27 mouse cellular contexts compared by ENCODE assay signal in genomic region chr8:34303815-34304214, GRCm38 (mm10).
"Had no signal": no experiment of that assay in that cellular context is flagged by ENCODE, and none has a peak within 500 bp of the region (broad histone marks: within the 10 kb centered on the region; RNA-seq: fewer than 3 reads in every experiment).

No protein-coding gene starts in this region.

- H3K4me2 ChIP-seq: heart, embryonic 12.5 days; hindbrain, embryonic 12.5 days; hindbrain, embryonic 14.5 days; intestine, embryonic 15.5 days; limb, embryonic 12.5 days; liver, embryonic 11.5 days; liver, embryonic 13.5 days; liver, embryonic 15.5 days had no signal

- H3K27ac ChIP-seq: gastrocnemius, adult 2 months; heart, embryonic 10.5 days; hindbrain, embryonic 10.5 days; hindbrain, embryonic 12.5 days; hindbrain, embryonic 14.5 days; intestine, embryonic 15.5 days; layer of hippocampus, adult 2 months; left cerebral cortex, adult 2 months; limb, embryonic 10.5 days; limb, embryonic 12.5 days; liver, embryonic 13.5 days; liver, embryonic 15.5 days had no signal

- H3K36me3 ChIP-seq: heart, embryonic 10.5 days; heart, embryonic 12.5 days; hindbrain, embryonic 10.5 days; hindbrain, embryonic 12.5 days; intestine, embryonic 15.5 days; limb, embryonic 10.5 days; limb, embryonic 12.5 days; liver, embryonic 13.5 days; liver, embryonic 15.5 days had no signal

- ATAC-seq: hindbrain, embryonic 16.5 days; inflammation-experienced regulatory T-cells, adult 6 months; intestine, embryonic 15.5 days; intestine, postnatal 0 days had no signal

- H3K9me3 ChIP-seq: heart, embryonic 10.5 days; heart, embryonic 12.5 days; hindbrain, embryonic 10.5 days; hindbrain, embryonic 12.5 days; intestine, embryonic 15.5 days; limb, embryonic 10.5 days; liver, embryonic 13.5 days; liver, embryonic 15.5 days had no signal

- H3K4me3 ChIP-seq: gastrocnemius, adult 2 months; heart, embryonic 10.5 days; heart, embryonic 12.5 days; hindbrain, embryonic 10.5 days; hindbrain, embryonic 12.5 days; intestine, embryonic 15.5 days; layer of hippocampus, adult 2 months; left cerebral cortex, adult 2 months; limb, embryonic 10.5 days; limb, embryonic 12.5 days; liver, embryonic 13.5 days; liver, embryonic 15.5 days had no signal

- H3K27me3 ChIP-seq: heart, embryonic 12.5 days; intestine, embryonic 15.5 days; limb, embryonic 12.5 days; liver, embryonic 13.5 days; liver, embryonic 15.5 days had no signal

- DNase-seq: gastrocnemius, adult 2 months; gastrocnemius, postnatal 10 days; gastrocnemius, postnatal 25 days; heart, postnatal 10 days; heart, postnatal 4 days; kidney, adult 18-20 months; kidney, adult 8-10 months; kidney, postnatal 10 days; kidney, postnatal 25 days; kidney, postnatal 4 days; liver; liver, embryonic 13.5 days had no signal

- H3K9ac ChIP-seq: heart, embryonic 12.5 days; hindbrain, embryonic 12.5 days; hindbrain, embryonic 14.5 days; intestine, embryonic 15.5 days; limb, embryonic 12.5 days; liver, embryonic 13.5 days; liver, embryonic 15.5 days had no signal

- H3K4me1 ChIP-seq: intestine, embryonic 15.5 days; limb, embryonic 12.5 days; liver, embryonic 13.5 days; liver, embryonic 15.5 days had no signal
